8 mouse cellular contexts compared by ENCODE assay signal in genomic region chr7:132736099-132736862, GRCm38 (mm10).
DNase-seq lines count a peak whose midpoint lies in the region; ATAC-seq and TF ChIP-seq lines count a peak whose summit lies in the region.

No protein-coding gene starts in this region.

- TF ChIP-seq POLR2A in olfactory bulb, adult 2 months (IDR thresholded peaks at IDR 0.05; ENCODE audit: insufficient read depth, low read depth, low read length) = no peak

- no peak for DNase-seq in midbrain, embryonic 11.5 days (ENCODE audit: low spot score, missing footprints)
- DNase-seq in adrenal gland, adult 2 months = peak; percentile 82
- peak; percentile 73 to 76 for DNase-seq in heart, postnatal 10 days
- DNase-seq in spleen, postnatal 4 days (ENCODE audit: low spot score in 2 of 2) = no peak

- no peaks in the 10 kb centered on the region for H3K9me3 ChIP-seq in midbrain, embryonic 11.5 days (ENCODE audit: control insufficient read depth, low read length)
- H3K9me3 ChIP-seq in midbrain, embryonic 16.5 days (replicated peaks; ENCODE audit: control insufficient read depth, low read length, poor library complexity, severe bottlenecking) = no peaks in the 10 kb centered on the region
- H3K9me3 ChIP-seq in embryonic facial prominence, embryonic 15.5 days (replicated peaks) = no peaks in the 10 kb centered on the region
- H3K9me3 ChIP-seq in limb, embryonic 12.5 days = no peaks in the 10 kb centered on the region

- H3K9ac ChIP-seq in midbrain, embryonic 11.5 days (ENCODE audit: low read length) = no peak overlapping the region
- H3K9ac ChIP-seq in midbrain, embryonic 16.5 days (ENCODE audit: low read depth, low read length) = no peak overlapping the region
- no peak overlapping the region for H3K9ac ChIP-seq in embryonic facial prominence, embryonic 15.5 days
- H3K9ac ChIP-seq in limb, embryonic 12.5 days (replicated peaks) = no peak overlapping the region

- no peaks in the 10 kb centered on the region for H3K36me3 ChIP-seq in midbrain, embryonic 11.5 days (ENCODE audit: control insufficient read depth, insufficient read depth, low read length)
- no peaks in the 10 kb centered on the region for H3K36me3 ChIP-seq in midbrain, embryonic 16.5 days (ENCODE audit: control insufficient read depth, insufficient read depth, low read length)
- 0 out of 2 replicates have a peak, but pooled peaks cover 4% of the 10 kb centered on the region for H3K36me3 ChIP-seq in embryonic facial prominence, embryonic 15.5 days
- peaks cover 11% of the 10 kb centered on the region; the same call in 1 of the 2 replicates for H3K36me3 ChIP-seq in limb, embryonic 12.5 days

- no peak overlapping the region for H3K4me2 ChIP-seq in midbrain, embryonic 11.5 days
- H3K4me2 ChIP-seq in midbrain, embryonic 16.5 days (ENCODE audit: low read length) = no peak overlapping the region
- H3K4me2 ChIP-seq in embryonic facial prominence, embryonic 15.5 days (replicated peaks) = no peak overlapping the region
- no peak overlapping the region for H3K4me2 ChIP-seq in limb, embryonic 12.5 days

- H3K27ac ChIP-seq in midbrain, embryonic 11.5 days (ENCODE audit: low read depth, low read length) = no peak overlapping the region
- H3K27ac ChIP-seq in midbrain, embryonic 16.5 days (ENCODE audit: low read length) = no peak overlapping the region
- peak overlapping the region; percentile 88 for H3K27ac ChIP-seq in embryonic facial prominence, embryonic 15.5 days (replicated peaks)
- peak overlapping the region; percentile 5; the same call in 1 of the 2 replicates for H3K27ac ChIP-seq in limb, embryonic 12.5 days
- H3K27ac ChIP-seq in olfactory bulb, adult 2 months (ENCODE audit: insufficient read depth, low read depth, low read length) = peak overlapping the region; percentile 37

- 65% methylated on average over 17 of the region's 17 CpGs for WGBS in midbrain, embryonic 11.5 days
- 57% methylated on average over 17 of the region's 17 CpGs for WGBS in midbrain, embryonic 16.5 days
- WGBS in embryonic facial prominence, embryonic 15.5 days = 39% methylated on average over 17 of the region's 17 CpGs
- 61% methylated on average over 17 of the region's 17 CpGs for WGBS in limb, embryonic 12.5 days
- WGBS in olfactory bulb, adult 2 months = 61% methylated on average over 17 of the region's 17 CpGs

- no peak for TF ChIP-seq CTCF in olfactory bulb, adult 2 months (IDR thresholded peaks at IDR 0.05; ENCODE audit: insufficient read depth, low read depth, low read length)

- ATAC-seq in midbrain, embryonic 11.5 days (ENCODE audit: low FRiP score) = 0 out of 2 replicates have a peak, but pooled peaks have one; percentile 28
- ATAC-seq in midbrain, embryonic 16.5 days = no peak
- peak; percentile 79 for ATAC-seq in embryonic facial prominence, embryonic 15.5 days (ENCODE audit: insufficient number of reproducible peaks, low FRiP score, low TSS enrichment, low read depth)
- ATAC-seq in limb, embryonic 12.5 days (ENCODE audit: insufficient number of reproducible peaks, insufficient read depth, low FRiP score, low TSS enrichment, low read depth) = no peak

- peaks cover 14% of the 10 kb centered on the region for H3K4me1 ChIP-seq in midbrain, embryonic 11.5 days (ENCODE audit: control insufficient read depth, insufficient read depth, low read length)
- peaks cover 28% of the 10 kb centered on the region for H3K4me1 ChIP-seq in midbrain, embryonic 16.5 days (ENCODE audit: control insufficient read depth, insufficient read depth, low read length)
- peaks cover 35% of the 10 kb centered on the region for H3K4me1 ChIP-seq in embryonic facial prominence, embryonic 15.5 days
- H3K4me1 ChIP-seq in limb, embryonic 12.5 days (replicated peaks) = peaks cover 34% of the 10 kb centered on the region
- H3K4me1 ChIP-seq in olfactory bulb, adult 2 months (ENCODE audit: control insufficient read depth, insufficient read depth, low read length) = peaks cover 36% of the 10 kb centered on the region

- intact Hi-C loops in heart, postnatal 10 days (cut with DNase I) = loop anchor here (2.0 kb wide), 1 partner anchor 79 kb away; no protein-coding TSS in a partner anchor

- H3K27me3 ChIP-seq in midbrain, embryonic 11.5 days (ENCODE audit: control insufficient read depth, insufficient read depth, low read length) = no peaks in the 10 kb centered on the region
- no peaks in the 10 kb centered on the region for H3K27me3 ChIP-seq in midbrain, embryonic 16.5 days (ENCODE audit: control insufficient read depth, insufficient read depth, low read depth, low read length)
- no peaks in the 10 kb centered on the region for H3K27me3 ChIP-seq in embryonic facial prominence, embryonic 15.5 days
- H3K27me3 ChIP-seq in limb, embryonic 12.5 days = no peaks in the 10 kb centered on the region

- no peak overlapping the region for H3K4me3 ChIP-seq in midbrain, embryonic 11.5 days (ENCODE audit: low read depth, low read length)
- H3K4me3 ChIP-seq in midbrain, embryonic 16.5 days (ENCODE audit: low read depth, low read length) = no peak overlapping the region
- H3K4me3 ChIP-seq in embryonic facial prominence, embryonic 15.5 days (replicated peaks) = no peak overlapping the region
- H3K4me3 ChIP-seq in limb, embryonic 12.5 days (replicated peaks) = no peak overlapping the region
- H3K4me3 ChIP-seq in olfactory bulb, adult 2 months (ENCODE audit: insufficient read depth, low read depth, low read length) = no peak overlapping the region

Comparison
In these comparisons a context has a peak if more than half of its experiments do, and no peak if none do; other contexts are left out.
1. ATAC-seq: peak in midbrain, embryonic 11.5 days (single experiment) and embryonic facial prominence, embryonic 15.5 days (single experiment); none in midbrain, embryonic 16.5 days (single experiment) and limb, embryonic 12.5 days (single experiment).
2. DNase-seq: peak in adrenal gland, adult 2 months (single experiment) and heart, postnatal 10 days (2 of 2); none in midbrain, embryonic 11.5 days (single experiment) and spleen, postnatal 4 days (0 of 2).
3. H3K27ac ChIP-seq: peak in embryonic facial prominence, embryonic 15.5 days (single experiment), limb, embryonic 12.5 days (single experiment) and olfactory bulb, adult 2 months (single experiment); none in midbrain, embryonic 11.5 days (single experiment) and midbrain, embryonic 16.5 days (single experiment).